Mouse (Mus musculus) heart, embryonic 15.5 days (tissue): ENCODE measurements at regions not wholly inside any gene's neighbourhood (a gene's known extent, or its start where the extent isn't known, plus 50 kb on each side); places are given as distances from the start of the nearest gene placed in this dataset.

ENCODE experiments used
- ATAC-seq: fragments of 200-750 bp; cut with Nextera tagmentation; replicated peaks from 2 replicates; pipeline ENCODE4 v1.8.0; 2017; ENCODE audit warnings: low read depth, moderate TSS enrichment; ENCODE audit not compliant: insufficient number of reproducible peaks, insufficient read depth, low FRiP score
- H3K27ac ChIP-seq: fragments of 300-500 bp; sonication (generic); 2 replicates; pipeline ENCODE4 v1.5.1; 2015; ENCODE audit warnings: mild to moderate bottlenecking, inconsistent platforms
- H3K27me3 ChIP-seq: fragments of 300-500 bp; sonication (generic); 2 replicates; pipeline ENCODE4 v1.6.1; 2015; ENCODE audit warnings: inconsistent platforms
- H3K36me3 ChIP-seq: fragments of 300-500 bp; sonication (generic); 2 replicates; pipeline ENCODE4 v1.6.1; 2015; ENCODE audit warnings: mild to moderate bottlenecking, inconsistent platforms
- H3K4me1 ChIP-seq: fragments of 300-500 bp; sonication (generic); replicated peaks from 2 replicates; pipeline ENCODE4 v1.6.1; 2015; ENCODE audit warnings: inconsistent platforms
- H3K4me2 ChIP-seq: fragments of 300-500 bp; sonication (generic); 2 replicates; pipeline ENCODE4 v1.6.1; 2015; ENCODE audit warnings: inconsistent platforms, mild to moderate bottlenecking, moderate library complexity
- H3K4me3 ChIP-seq: fragments of 300-500 bp; sonication (generic); 2 replicates; pipeline ENCODE4 v1.5.1; 2015; ENCODE audit warnings: mild to moderate bottlenecking, inconsistent platforms
- H3K9ac ChIP-seq: fragments of 300-500 bp; sonication (generic); 2 replicates; pipeline ENCODE4 v1.6.1; 2015; ENCODE audit warnings: mild to moderate bottlenecking, inconsistent platforms
- H3K9me3 ChIP-seq: fragments of 300-500 bp; sonication (generic); replicated peaks from 2 replicates; pipeline ENCODE4 v1.6.1; 2016; ENCODE audit warnings: inconsistent platforms
- WGBS: fragments of 180-500 bp; shearing (Covaris S2); methylation state at CpG from one replicate; pipeline ENCODE4 v1.1.7; 2015; ENCODE audit warnings: mixed read lengths; 5-methylcytosine and 5-hydroxymethylcytosine counted together

GRCm38 (mm10) chr16:30758041-30758440 is 158.5 kb downstream of the Fam43a start:
- Histone ChIP-seq H3K9ac (no peak overlapping the region), H3K27ac (no peak overlapping the region), H3K9me3 (no peaks in the 10 kb centered on the region), H3K4me3 (no peak overlapping the region), H3K27me3 (no peaks in the 10 kb centered on the region), H3K4me2 (no peak overlapping the region), H3K36me3 (no peaks in the 10 kb centered on the region), H3K4me1 (no peaks in the 10 kb centered on the region)
- WGBS, result 89% methylated on average over 6 of the region's 6 CpGs
- ATAC-seq, result no peak

GRCm38 (mm10) chr16:30759503-30759902 is 160.0 kb downstream of the Fam43a start:
- Histone ChIP-seq H3K36me3 (no peaks in the 10 kb centered on the region), H3K9me3 (no peaks in the 10 kb centered on the region)
- WGBS, result 80% methylated on average over 8 of the region's 8 CpGs

GRCm38 (mm10) chr16:30761201-30761710 is 161.7 kb downstream of the Fam43a start:
- H3K4me2 ChIP-seq, result no peak overlapping the region
- no peak for ATAC-seq
- H3K9ac ChIP-seq, result no peak overlapping the region
- no peaks in the 10 kb centered on the region for H3K9me3 ChIP-seq
- H3K27me3 ChIP-seq, result no peaks in the 10 kb centered on the region
- 67% methylated on average over 8 of the region's 8 CpGs for WGBS
- no peaks in the 10 kb centered on the region for H3K4me1 ChIP-seq
- H3K27ac ChIP-seq, result no peak overlapping the region
- H3K4me3 ChIP-seq, result no peak overlapping the region
- no peaks in the 10 kb centered on the region for H3K36me3 ChIP-seq

More at GRCm38 (mm10) chr16:30759503-30759902, 160.0 kb downstream of the Fam43a start:
- H3K27me3 ChIP-seq, result no peaks in the 10 kb centered on the region
- H3K4me2 ChIP-seq, result no peak overlapping the region
- no peak for ATAC-seq
- H3K9ac ChIP-seq, result no peak overlapping the region
- H3K27ac ChIP-seq, result no peak overlapping the region
- H3K4me1 ChIP-seq, result no peaks in the 10 kb centered on the region
- H3K4me3 ChIP-seq, result no peak overlapping the region

GRCm38 (mm10) chr16:30762898-30763595 is 163.5 kb downstream of the Fam43a start:
- ATAC-seq, result no peak
- Histone ChIP-seq H3K27me3 (no peaks in the 10 kb centered on the region), H3K9me3 (no peaks in the 10 kb centered on the region), H3K4me1 (no peaks in the 10 kb centered on the region), H3K9ac (no peak overlapping the region), H3K27ac (no peak overlapping the region), H3K36me3 (no peaks in the 10 kb centered on the region), H3K4me3 (no peak overlapping the region), H3K4me2 (no peak overlapping the region)
- WGBS, result 76% methylated on average over 14 of the region's 14 CpGs

GRCm38 (mm10) chr16:30765591-30765990 is 166.1 kb downstream of the Fam43a start:
- no peaks in the 10 kb centered on the region for H3K36me3 ChIP-seq
- H3K27ac ChIP-seq, result no peak overlapping the region
- no peak overlapping the region for H3K9ac ChIP-seq
- WGBS, result 73% methylated on average over 4 of the region's 4 CpGs
- peaks cover 15% of the 10 kb centered on the region for H3K4me1 ChIP-seq
- H3K4me2 ChIP-seq, result no peak overlapping the region
- H3K4me3 ChIP-seq, result no peak overlapping the region
- ATAC-seq, result no peak
- H3K9me3 ChIP-seq, result no peaks in the 10 kb centered on the region
- H3K27me3 ChIP-seq, result no peaks in the 10 kb centered on the region

- H3K9me3 ChIP-seq, result no peaks in the 10 kb centered on the region
- no peak overlapping the region for H3K9ac ChIP-seq
- peak overlapping the region; percentile 51 for H3K27ac ChIP-seq
- H3K4me2 ChIP-seq, result peak overlapping the region; percentile 17; the same call in 1 of the 2 replicates
- H3K4me1 ChIP-seq, result peaks cover 15% of the 10 kb centered on the region
- no peaks in the 10 kb centered on the region for H3K36me3 ChIP-seq
- no peak overlapping the region for H3K4me3 ChIP-seq
- H3K27me3 ChIP-seq, result no peaks in the 10 kb centered on the region
- 8% methylated on average over 5 of the region's 5 CpGs for WGBS
- peak; percentile 18; the same call in 1 of the 2 replicates for ATAC-seq
Observed at GRCm38 (mm10) chr16:30769007-30769442, 169.5 kb downstream of the Fam43a start.

GRCm38 (mm10) chr16:30769467-30769866 is 169.9 kb downstream of the Fam43a start:
- Histone ChIP-seq H3K9ac (no peak overlapping the region), H3K27ac (peak overlapping the region; percentile 51)

GRCm38 (mm10) chr16:30772802-30773201 is 173.3 kb downstream of the Fam43a start:
- Histone ChIP-seq H3K27ac (no peak overlapping the region), H3K36me3 (no peaks in the 10 kb centered on the region), H3K27me3 (no peaks in the 10 kb centered on the region), H3K4me3 (no peak overlapping the region), H3K4me2 (no peak overlapping the region), H3K9me3 (no peaks in the 10 kb centered on the region), H3K4me1 (peaks cover 35% of the 10 kb centered on the region), H3K9ac (no peak overlapping the region)
- ATAC-seq, result no peak
- 42% methylated on average over 3 of the region's 3 CpGs for WGBS

More at GRCm38 (mm10) chr16:30769467-30769866, 169.9 kb downstream of the Fam43a start:
- H3K9me3 ChIP-seq, result no peaks in the 10 kb centered on the region
- H3K4me1 ChIP-seq, result peaks cover 16% of the 10 kb centered on the region
- ATAC-seq, result no peak
- peak overlapping the region; percentile 17; the same call in 1 of the 2 replicates for H3K4me2 ChIP-seq
- H3K36me3 ChIP-seq, result no peaks in the 10 kb centered on the region
- 9% methylated on average over 11 of the region's 11 CpGs for WGBS
- H3K4me3 ChIP-seq, result no peak overlapping the region
- H3K27me3 ChIP-seq, result no peaks in the 10 kb centered on the region

GRCm38 (mm10) chr16:30774951-30775661 is 175.6 kb downstream of the Fam43a start:
- H3K9ac ChIP-seq, result no peak overlapping the region
- H3K4me3 ChIP-seq, result no peak overlapping the region
- no peaks in the 10 kb centered on the region for H3K9me3 ChIP-seq
- no peaks in the 10 kb centered on the region for H3K36me3 ChIP-seq
- peaks cover 20% of the 10 kb centered on the region for H3K4me1 ChIP-seq
- peak; percentile 37 for ATAC-seq
- H3K4me2 ChIP-seq, result no peak overlapping the region
- 51% methylated on average over 14 of the region's 14 CpGs for WGBS
- no peak overlapping the region for H3K27ac ChIP-seq
- no peaks in the 10 kb centered on the region for H3K27me3 ChIP-seq

GRCm38 (mm10) chr16:30775740-30776700 is 176.5 kb downstream of the Fam43a start:
- no peak for ATAC-seq
- no peak overlapping the region for H3K9ac ChIP-seq
- H3K27ac ChIP-seq, result no peak overlapping the region
- no peaks in the 10 kb centered on the region for H3K36me3 ChIP-seq
- no peak overlapping the region for H3K4me2 ChIP-seq
- WGBS, result 52% methylated on average over 21 of the region's 21 CpGs
- no peaks in the 10 kb centered on the region for H3K27me3 ChIP-seq
- no peak overlapping the region for H3K4me3 ChIP-seq
- peaks cover 20% of the 10 kb centered on the region for H3K4me1 ChIP-seq
- no peaks in the 10 kb centered on the region for H3K9me3 ChIP-seq

- H3K4me2 ChIP-seq, result no peak overlapping the region
- H3K9ac ChIP-seq, result no peak overlapping the region
- no peaks in the 10 kb centered on the region for H3K36me3 ChIP-seq
- no peaks in the 10 kb centered on the region for H3K9me3 ChIP-seq
- WGBS, result 87% methylated on average over 6 of the region's 6 CpGs
- H3K27ac ChIP-seq, result no peak overlapping the region
- H3K4me1 ChIP-seq, result peaks cover 20% of the 10 kb centered on the region
- no peaks in the 10 kb centered on the region for H3K27me3 ChIP-seq
- no peak overlapping the region for H3K4me3 ChIP-seq
- no peak for ATAC-seq
Observed at GRCm38 (mm10) chr16:30777416-30777815, 177.9 kb downstream of the Fam43a start.
